Mouse (Mus musculus) stomach, embryonic 15.5 days (tissue): Measurements from ENCODE around the gene Cobll1. TPM values are rescaled to one million over a fixed set of nuclear protein-coding genes. Genes with fewer than 3 reads are reported as not detected.

Source experiments
- ATAC-seq: fragments of 200-750 bp; cut with Nextera tagmentation; 2 replicates; pipeline ENCODE4 v1.8.0; 2017; ENCODE audit warnings: low read depth, moderate number of reproducible peaks, moderate TSS enrichment; ENCODE audit not compliant: insufficient read depth, low FRiP score
- H3K27ac ChIP-seq: fragments of 300-500 bp; sonication (generic); 2 replicates; pipeline ENCODE4 v1.5.1; 2015; ENCODE audit warnings: mild to moderate bottlenecking, inconsistent platforms
- H3K27me3 ChIP-seq: fragments of 300-500 bp; sonication (generic); replicated peaks from 2 replicates; pipeline ENCODE4 v1.6.1; 2015; ENCODE audit warnings: inconsistent platforms
- H3K36me3 ChIP-seq: fragments of 300-500 bp; sonication (generic); 2 replicates; pipeline ENCODE4 v1.6.1; 2015; ENCODE audit warnings: inconsistent platforms
- H3K4me1 ChIP-seq: fragments of 300-500 bp; sonication (generic); 2 replicates; pipeline ENCODE4 v1.6.1; 2015; ENCODE audit warnings: inconsistent platforms
- H3K4me2 ChIP-seq: fragments of 300-500 bp; sonication (generic); 2 replicates; pipeline ENCODE4 v1.6.1; 2015; ENCODE audit warnings: mild to moderate bottlenecking, inconsistent platforms
- H3K4me3 ChIP-seq: fragments of 300-500 bp; sonication (generic); replicated peaks from 2 replicates; pipeline ENCODE4 v1.5.1; 2015; ENCODE audit warnings: inconsistent platforms
- H3K9ac ChIP-seq: fragments of 300-500 bp; sonication (generic); 2 replicates; pipeline ENCODE4 v1.6.1; 2015; ENCODE audit warnings: inconsistent platforms
- H3K9me3 ChIP-seq: fragments of 300-500 bp; sonication (generic); 2 replicates; pipeline ENCODE4 v1.6.1; 2016; ENCODE audit warnings: inconsistent platforms
- WGBS: fragments of 180-500 bp; shearing (Covaris S2); methylation state at CpG from one replicate; pipeline ENCODE4 v1.1.7; 2015; 5-methylcytosine and 5-hydroxymethylcytosine counted together
- polyA plus RNA-seq: library from polyadenylated mRNA; unstranded; fragments of >200 nt; fragmentation: Nextera tagmentation; extraction: Ambion mirVana; gene quantifications from 2 replicates; pipeline ENCODE4 v1.2.1, GENCODE M21; 2015

Gene Cobll1
- polyA plus RNA-seq, 1 experiment from 2014 or later, result 14.3 TPM

GRCm38 (mm10) chr2:65053764-65054163 lies 185.4 kb downstream of the Cobll1 start:
- WGBS, result 93% methylated on average over 2 of the region's 2 CpGs
- Histone ChIP-seq H3K9ac (no peak overlapping the region), H3K27ac (no peak overlapping the region), H3K9me3 (no peaks in the 10 kb centered on the region), H3K4me2 (no peak overlapping the region), H3K4me1 (no peaks in the 10 kb centered on the region), H3K27me3 (no peaks in the 10 kb centered on the region), H3K36me3 (no peaks in the 10 kb centered on the region), H3K4me3 (no peak overlapping the region)
- ATAC-seq, result no peak

- Histone ChIP-seq H3K4me3 (no peak overlapping the region), H3K27me3 (no peaks in the 10 kb centered on the region), H3K9me3 (no peaks in the 10 kb centered on the region), H3K36me3 (no peaks in the 10 kb centered on the region), H3K9ac (no peak overlapping the region), H3K4me1 (no peaks in the 10 kb centered on the region), H3K4me2 (no peak overlapping the region), H3K27ac (no peak overlapping the region)
- 84% methylated on average over 6 of the region's 6 CpGs for WGBS
- ATAC-seq, result no peak
These were observed 186.8 kb downstream of the Cobll1 start for GRCm38 (mm10) chr2:65052191-65053012.

DNA sequence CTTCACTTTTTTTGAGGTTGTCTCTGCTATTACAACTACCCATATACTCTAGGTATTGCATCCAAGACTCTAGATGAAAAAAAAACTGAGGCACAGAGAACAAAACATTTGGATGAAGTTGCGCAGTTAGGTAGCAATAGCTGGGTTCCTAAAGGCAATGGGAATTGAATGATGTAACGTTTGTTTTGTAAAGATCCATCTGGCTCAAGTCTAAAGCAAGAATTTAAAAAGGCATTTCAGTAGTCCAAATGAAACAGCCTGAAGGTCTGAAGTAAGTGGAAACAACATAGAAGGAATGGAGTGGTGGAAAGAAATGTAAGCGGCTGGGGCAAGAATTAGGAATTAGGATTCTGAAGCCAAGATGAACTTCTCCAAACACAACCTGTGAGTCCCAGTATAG lies 188.4 kb downstream of the Cobll1 start:
- Histone ChIP-seq H3K27ac (no peak overlapping the region), H3K4me3 (no peak overlapping the region), H3K27me3 (no peaks in the 10 kb centered on the region), H3K9me3 (no peaks in the 10 kb centered on the region), H3K9ac (no peak overlapping the region), H3K4me2 (no peak overlapping the region), H3K4me1 (no peaks in the 10 kb centered on the region), H3K36me3 (no peaks in the 10 kb centered on the region)
- WGBS, result 91% methylated on average over 3 of the region's 3 CpGs
- ATAC-seq, result no peak

DNA sequence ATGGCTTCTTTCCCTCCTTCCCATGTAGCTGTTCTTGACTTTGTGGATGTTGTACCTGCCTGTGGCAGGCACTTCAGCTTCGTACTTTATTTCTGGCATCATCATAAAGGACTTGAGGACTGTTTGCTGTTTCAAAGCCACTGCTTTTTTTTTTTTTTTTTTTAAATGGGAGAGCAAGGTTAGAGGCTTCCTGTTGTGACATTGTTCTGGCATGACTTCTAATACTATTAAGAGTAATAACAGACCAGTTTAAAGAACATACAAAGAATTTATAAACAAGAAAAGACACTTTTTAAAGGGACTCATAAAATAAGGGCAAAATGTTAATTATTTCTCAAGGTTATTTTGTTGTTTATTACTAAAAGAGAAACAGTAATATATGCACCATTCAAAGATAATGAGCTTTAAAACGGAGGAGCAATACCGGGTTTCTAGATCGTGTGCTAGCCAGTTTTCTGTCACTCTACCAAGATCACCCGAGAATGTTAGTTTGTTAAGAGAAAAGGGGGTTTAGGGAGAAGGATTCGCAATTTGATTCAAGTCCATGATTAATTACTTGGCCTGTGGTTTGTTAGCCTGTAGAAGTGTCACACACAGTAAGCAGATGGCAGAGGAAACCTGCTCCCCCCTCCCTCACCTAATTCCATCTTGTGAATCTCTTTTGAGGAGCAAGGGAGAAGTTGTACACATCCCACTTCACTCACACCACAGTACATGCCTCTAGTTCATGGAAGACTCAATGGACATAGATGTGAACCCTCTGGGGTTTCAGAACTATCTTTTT lies 190.8 kb downstream of the Cobll1 start:
- Histone ChIP-seq H3K4me3 (no peak overlapping the region), H3K4me1 (no peaks in the 10 kb centered on the region), H3K4me2 (no peak overlapping the region), H3K27ac (no peak overlapping the region), H3K9me3 (no peaks in the 10 kb centered on the region), H3K9ac (no peak overlapping the region), H3K27me3 (no peaks in the 10 kb centered on the region), H3K36me3 (no peaks in the 10 kb centered on the region)
- 58% methylated on average over 6 of the region's 6 CpGs for WGBS
- ATAC-seq, result no peak

Other genes starting within 250 kb of the Cobll1 start
- gene Grb14, start 214.4 kb downstream of the Cobll1 start, polyA plus RNA-seq, result 17.1 and 20.0 TPM in 2 replicates
- gene Slc38a11, start 124.6 kb upstream of the Cobll1 start, polyA plus RNA-seq, result 0.30 and 0.31 TPM in 2 replicates